Mouse (Mus musculus): ENCODE measurements around the gene Wdr37.
"Not testable (repeated sequence)": the region's sequence is repeated elsewhere in the genome, so short reads cannot be mapped to it uniquely, and the experiment has no call there.

DNA sequence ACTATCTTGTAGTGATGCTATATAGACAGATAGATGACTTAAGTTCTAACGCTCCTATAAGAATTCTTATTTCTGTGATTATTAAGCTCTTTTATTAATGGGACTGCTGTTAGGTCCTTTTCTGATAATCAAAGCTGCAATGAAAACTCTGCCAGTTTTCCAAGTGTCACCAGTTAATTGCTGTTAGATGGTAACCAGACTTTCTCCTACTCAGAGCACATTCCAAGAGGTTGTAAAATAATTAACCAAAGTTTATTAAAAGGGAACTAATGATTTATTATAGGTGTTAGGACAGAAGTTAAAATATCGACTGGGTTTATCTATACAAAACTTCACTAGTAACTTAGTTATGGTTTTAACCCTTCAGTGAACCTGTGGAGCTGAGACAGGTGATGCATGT is 34.3 kb upstream of the Wdr37 start:
- TF ChIP-seq POLR2AphosphoS2 (IDR thresholded peaks at IDR 0.05; ENCODE audit: insufficient read length, low read depth); SRF (IDR thresholded peaks at IDR 0.05; ENCODE audit: control insufficient read depth, insufficient read length, low read depth); REST (IDR thresholded peaks at IDR 0.05; ENCODE audit: insufficient read depth, insufficient read length); POLR2A (IDR thresholded peaks at IDR 0.05; ENCODE audit: insufficient read length, low read depth); USF1 (IDR thresholded peaks at IDR 0.05; ENCODE audit: low read depth); E2F4 (IDR thresholded peaks at IDR 0.05; ENCODE audit: insufficient read depth); TCF3 (IDR thresholded peaks at IDR 0.05; ENCODE audit: insufficient read length, low read depth); MYOD1 (IDR thresholded peaks at IDR 0.05; ENCODE audit: control insufficient read depth in 1 of 3, insufficient read length in 2 of 3, low read depth in 2 of 3): not testable (repeated sequence)
